Mouse (Mus musculus): ENCODE results near the gene Wipf1.

Wipf1 gene

DNA sequence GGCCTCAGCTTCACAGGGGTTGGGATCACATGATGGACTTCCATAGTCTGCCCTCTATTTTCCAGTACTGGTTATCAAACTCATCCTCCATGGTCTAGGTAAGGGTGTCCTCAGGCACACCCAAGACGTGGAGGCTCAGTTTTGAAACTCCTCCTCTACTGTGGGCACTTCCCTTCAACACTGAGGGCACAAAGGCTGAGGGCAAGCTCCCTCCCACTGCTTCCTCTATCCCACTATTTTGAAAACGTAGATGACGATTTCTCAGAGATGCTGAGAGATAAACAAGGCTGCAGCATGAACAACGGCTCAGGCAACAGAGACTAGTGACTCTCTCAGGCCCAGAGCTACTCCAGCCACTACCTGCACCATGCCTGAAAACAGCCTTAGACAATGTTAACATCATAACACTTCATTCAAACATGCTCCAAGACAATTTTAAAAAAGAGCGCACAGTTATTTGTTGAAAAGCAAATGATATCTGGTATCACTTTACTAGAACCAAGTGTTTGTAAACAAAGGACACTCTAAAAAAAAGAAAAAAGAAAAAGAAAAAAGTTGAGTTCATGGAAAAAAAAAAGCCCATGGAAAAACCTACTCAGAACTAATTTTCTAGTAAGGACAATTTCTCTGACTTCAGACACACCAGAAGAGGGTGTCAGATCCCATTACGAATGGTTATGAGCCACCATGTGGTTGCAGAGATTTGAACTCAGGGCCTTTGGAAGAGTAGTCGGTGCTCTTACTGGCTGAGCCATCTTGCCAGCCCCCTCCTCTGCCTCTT is 62.3 kb downstream of the Wipf1 start:
- no peak for DNase-seq (ENCODE audit: low spot score)

DNA sequence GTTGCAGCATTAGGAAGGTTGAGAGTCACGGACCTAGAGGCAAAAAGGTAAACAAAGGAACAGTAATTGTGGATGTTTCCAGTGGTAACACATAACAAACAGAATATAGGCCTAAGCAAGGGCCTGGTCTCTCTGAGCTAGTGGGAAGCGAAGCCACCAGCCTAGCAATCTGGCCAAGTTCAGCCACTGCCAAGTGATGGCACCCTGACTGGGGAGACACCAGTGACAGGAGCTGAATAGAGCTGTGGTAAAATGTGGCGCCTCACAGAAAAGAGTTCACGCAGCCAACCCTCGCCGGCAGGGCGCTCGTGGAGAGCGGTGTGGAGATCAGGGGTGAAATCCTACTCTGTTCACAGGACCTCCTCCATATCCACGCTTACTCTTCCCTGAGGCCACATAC is 63.1 kb downstream of the Wipf1 start:
- DNase-seq (ENCODE audit: low spot score): no peak

DNA sequence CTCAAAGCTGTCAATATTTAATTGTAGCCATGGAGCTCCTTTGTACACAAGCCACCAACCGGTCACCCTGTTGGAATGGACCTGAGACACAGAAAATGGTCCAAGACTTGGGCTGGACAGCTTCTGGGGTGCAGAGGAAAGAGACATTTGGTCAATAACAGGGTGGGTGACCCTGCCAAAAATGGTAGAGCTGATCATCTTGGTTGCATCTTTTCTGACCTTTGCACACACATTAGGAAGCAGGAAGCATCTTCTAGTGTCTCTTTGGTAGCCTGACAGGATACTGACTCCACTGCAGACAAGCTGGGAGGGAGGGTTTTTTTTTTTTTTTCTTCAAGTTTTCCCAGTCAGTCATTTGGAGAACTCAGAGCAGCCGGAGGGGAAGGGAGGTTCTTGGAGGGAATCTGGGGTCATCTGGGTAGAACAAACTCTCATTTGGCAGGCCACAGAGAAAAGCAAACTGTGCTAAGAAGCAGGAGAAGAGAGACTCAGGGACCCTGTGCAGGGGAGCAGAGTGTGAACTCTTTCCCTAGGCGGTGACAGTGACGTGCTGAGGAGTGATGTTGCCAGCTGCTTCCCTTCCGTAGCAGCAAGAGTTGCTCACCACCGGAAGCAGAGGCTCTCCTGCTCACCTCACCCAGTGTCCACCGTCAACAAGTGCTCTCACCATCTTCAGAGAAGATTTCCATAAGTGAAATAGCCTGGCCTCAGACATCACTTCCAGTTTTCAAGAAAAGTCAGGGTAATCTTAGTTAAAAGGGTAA is 65.9 kb downstream of the Wipf1 start:
- DNase-seq (ENCODE audit: low spot score): peak; percentile 12

GRCm38 (mm10) chr2:73462757-73463339 is 66.7 kb downstream of the Wipf1 start:
- DNase-seq (ENCODE audit: low spot score): no peak

DNA sequence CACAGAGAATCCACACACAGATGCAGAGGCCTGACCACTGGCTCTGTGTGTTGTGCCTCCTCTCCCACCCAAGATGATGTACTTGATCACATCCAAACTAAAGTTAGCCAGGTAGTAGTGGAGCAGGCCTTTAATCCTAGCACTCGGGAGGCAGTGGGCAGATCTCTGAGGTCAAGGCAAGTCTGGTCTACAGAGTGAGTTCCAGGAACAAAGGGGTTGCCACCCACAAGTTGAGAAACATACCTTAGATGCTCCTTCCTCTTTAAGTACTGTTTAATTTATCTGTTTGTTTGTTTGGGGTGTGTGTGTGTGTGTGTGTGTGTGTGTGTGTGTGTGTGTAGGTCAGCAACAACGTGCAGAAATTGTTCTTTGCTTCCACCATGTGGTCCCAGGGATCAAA is 67.3 kb downstream of the Wipf1 start:
- DNase-seq (ENCODE audit: low spot score): no peak

DNA sequence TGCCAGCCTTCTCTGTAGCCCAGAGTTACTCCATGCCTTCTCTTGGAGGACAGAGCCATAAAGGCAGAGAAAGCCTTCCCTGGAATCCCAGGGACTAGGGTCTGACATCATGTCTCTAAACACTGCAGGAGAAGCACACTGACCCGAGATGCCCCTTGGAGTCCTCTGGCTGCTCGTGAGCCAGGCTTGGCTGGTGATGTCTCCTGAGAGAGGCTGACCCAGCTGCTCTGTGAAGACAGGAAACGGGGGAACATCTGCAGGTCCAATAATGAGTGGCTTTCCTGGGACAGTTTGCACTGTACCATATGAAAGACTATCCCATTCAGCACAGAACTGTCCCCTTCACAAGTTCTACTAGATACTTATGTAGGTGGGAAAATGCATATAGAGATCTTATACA is 69.4 kb downstream of the Wipf1 start:
- no peak for DNase-seq (ENCODE audit: low spot score)

DNA sequence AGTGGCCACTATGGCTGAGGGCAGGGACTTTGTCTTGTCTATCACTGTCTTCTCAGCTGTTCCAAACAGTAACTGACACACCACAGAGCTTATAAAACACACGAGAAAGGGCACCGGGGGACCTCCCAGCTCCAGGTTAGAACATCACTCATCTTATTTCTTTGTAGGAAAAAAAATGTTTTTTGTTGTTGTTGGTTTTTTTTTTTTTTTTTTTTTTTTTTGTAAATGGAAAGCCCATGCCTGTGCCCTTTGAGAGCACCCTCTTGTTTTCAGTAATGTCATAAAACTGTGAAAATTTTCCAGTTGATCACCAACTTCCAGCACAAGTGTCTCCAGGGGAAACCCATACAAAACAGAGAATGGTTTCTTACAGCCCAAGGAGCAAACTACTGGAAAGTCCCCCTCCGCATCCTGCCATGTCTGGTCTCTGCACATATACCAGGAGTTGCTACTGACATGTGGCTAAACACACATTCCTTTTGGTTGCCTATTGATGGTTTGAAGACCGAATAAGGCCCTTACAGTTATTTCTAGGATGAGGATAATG is 69.9 kb downstream of the Wipf1 start:
- DNase-seq (ENCODE audit: low spot score): no peak

DNA sequence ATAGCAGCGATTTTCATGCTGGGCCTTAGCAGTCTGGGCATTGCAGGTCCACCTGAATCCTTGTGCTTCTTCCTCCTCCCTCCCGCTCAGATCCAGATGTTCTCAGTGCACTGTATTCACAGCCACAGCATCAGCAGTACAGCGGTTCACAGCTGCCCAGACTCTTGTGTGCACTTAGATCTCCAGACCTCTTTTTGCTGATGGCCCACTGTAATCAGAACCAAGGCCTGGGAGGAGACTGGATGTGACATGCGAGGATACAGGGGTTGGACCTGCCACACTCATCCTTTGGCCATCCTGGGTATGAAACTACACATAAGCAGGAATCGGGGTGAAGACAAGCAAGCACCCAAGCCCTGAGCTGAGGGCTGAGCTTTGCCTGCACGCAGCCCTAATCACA is 72.6 kb downstream of the Wipf1 start:
- DNase-seq (ENCODE audit: low spot score): no peak

DNA sequence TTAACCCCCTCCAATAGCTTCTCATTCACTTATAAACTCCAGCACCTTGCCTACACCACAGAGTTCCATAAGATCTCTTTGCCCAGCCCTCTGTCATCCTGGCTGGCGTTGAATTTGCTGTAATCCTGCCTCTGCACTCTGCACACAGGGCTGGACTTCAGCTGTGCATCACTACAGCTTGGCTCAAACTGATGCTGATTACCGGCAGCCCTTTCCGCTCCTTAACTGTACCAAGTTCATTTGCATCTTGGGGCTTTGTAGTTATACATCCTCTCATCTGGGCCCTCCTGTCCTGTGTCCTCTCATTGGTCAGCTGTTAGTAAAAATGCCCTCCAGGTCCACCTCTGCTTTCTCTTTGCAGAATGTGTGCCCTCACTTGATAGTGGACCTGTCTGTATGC is 73.4 kb downstream of the Wipf1 start:
- DNase-seq (ENCODE audit: low spot score): no peak

DNA sequence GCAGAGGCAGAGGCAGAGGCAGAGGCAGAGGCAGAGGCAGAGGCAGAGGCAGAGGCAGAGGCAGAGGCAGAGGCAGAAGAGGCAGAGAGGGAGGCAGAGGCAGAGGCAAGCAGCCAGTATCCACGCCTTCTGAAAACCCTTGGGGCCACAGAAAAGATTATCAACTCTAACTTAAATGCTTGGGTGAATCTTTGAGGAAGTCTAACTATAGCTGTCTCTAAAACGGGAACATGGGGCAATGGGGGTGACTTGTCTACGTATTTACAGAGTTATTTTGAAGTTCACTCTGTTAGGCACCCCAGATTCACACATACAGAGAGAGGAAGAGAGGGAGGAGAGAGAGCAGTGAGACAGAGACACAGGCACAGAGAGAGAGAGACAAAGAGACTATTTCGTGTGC is 74.0 kb downstream of the Wipf1 start:
- DNase-seq (ENCODE audit: low spot score): no peak

GRCm38 (mm10) chr2:73454682-73455081 is 74.9 kb downstream of the Wipf1 start:
- no peak for DNase-seq (ENCODE audit: low spot score)

DNA sequence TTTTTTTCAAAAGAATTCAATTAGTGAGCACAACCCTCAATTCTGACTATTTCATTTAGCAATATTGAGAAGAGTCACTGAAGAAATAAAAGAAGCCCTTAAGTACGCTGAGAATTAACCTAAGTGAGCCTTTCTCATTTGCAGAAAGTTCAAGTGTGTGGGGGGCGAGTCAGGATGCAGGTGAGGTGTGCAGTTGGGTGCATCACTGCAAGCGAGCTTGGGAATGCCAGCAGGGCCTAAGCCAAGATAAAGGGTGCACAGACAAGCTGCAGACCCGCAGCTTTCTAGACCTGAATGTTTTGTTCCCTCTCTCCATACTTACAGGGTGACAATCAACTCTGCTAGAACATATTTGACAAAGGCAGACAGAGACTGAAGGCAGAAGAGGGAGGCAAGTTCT is 75.3 kb downstream of the Wipf1 start:
- no peak for DNase-seq (ENCODE audit: low spot score)

GRCm38 (mm10) chr2:73453717-73454116 is 75.8 kb downstream of the Wipf1 start:
- no peak for DNase-seq (ENCODE audit: low spot score)

DNA sequence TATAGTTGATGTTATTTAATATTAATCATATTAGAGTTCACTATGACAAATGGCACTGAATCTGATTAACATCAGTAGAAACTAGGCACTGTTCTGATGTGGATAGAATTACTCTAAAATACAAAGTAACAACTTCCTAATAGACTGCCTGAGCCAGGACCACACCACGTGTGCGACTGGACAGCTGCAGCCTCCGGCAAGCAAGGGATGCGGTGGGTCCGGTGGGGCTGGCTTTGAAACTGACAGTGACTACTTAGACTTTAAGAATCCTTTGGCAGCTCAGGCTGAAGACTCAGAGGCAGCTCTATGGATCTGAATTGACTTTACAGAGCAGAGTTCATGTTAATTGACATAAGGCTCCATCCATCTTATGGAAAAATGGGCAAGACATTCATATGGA is 76.4 kb downstream of the Wipf1 start:
- peak; percentile 19 for DNase-seq (ENCODE audit: low spot score)

- DNase-seq (ENCODE audit: low spot score): no peak
These were observed 77.0 kb downstream of the Wipf1 start for GRCm38 (mm10) chr2:73452556-73452955.

DNA sequence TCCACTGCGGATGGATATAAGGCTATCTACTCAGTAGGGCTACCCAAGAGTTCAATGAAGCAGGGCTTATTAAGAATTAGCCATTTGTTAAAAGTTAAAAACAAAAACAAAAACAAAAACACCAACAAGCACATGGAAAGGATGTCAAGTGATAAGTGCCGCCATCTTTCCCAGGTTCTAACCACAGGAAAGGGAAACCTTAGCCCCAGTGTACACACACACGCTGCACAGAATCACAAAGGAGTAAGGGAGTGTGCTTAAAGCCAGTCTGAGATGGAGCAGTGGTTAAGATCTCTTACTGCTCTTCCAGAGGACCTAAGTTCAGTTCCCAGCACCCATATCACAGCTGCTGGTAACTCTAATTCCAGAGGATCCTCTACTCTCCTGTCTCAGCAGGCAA is 78.0 kb downstream of the Wipf1 start:
- no peak for DNase-seq (ENCODE audit: low spot score)

- DNase-seq (ENCODE audit: low spot score): no peak
These were observed 79.3 kb downstream of the Wipf1 start for GRCm38 (mm10) chr2:73450172-73450715.

DNA sequence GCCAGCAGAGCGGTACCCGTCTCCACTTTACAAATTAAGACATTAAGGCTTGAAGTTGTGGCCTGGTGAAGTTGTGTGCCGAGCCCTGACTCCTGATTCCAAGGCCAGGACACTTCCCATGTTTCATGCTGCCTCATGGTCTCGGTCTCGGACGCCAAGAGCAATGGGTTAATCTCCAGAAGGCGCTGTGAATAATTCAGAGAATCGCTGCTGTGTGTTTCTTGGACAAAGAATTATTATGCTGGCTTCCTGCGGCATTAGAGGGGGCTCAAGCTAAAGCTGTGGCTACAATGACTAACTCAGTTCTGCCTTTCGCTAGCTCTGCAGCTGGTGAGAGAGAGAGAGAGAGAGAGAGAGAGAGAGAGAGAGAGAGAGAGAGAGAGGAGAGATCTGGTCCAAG is 85.5 kb downstream of the Wipf1 start:
- DNase-seq (ENCODE audit: low spot score): no peak

GRCm38 (mm10) chr2:73442015-73442414 is 87.5 kb downstream of the Wipf1 start:
- DNase-seq (ENCODE audit: low spot score): no peak

GRCm38 (mm10) chr2:73440319-73440718 is 89.2 kb downstream of the Wipf1 start:
- DNase-seq (ENCODE audit: low spot score): no peak

- DNase-seq (ENCODE audit: low spot score): no peak
These were observed 92.6 kb downstream of the Wipf1 start for GRCm38 (mm10) chr2:73436976-73437375.

- no peak for DNase-seq (ENCODE audit: low spot score)
These were observed 93.7 kb downstream of the Wipf1 start for GRCm38 (mm10) chr2:73435847-73436246.

- no peak for DNase-seq (ENCODE audit: low spot score)
These were observed 97.6 kb downstream of the Wipf1 start for GRCm38 (mm10) chr2:73431959-73432396.

Data from testis, postnatal 14 days (tissue).